In the genomic region with DNA sequence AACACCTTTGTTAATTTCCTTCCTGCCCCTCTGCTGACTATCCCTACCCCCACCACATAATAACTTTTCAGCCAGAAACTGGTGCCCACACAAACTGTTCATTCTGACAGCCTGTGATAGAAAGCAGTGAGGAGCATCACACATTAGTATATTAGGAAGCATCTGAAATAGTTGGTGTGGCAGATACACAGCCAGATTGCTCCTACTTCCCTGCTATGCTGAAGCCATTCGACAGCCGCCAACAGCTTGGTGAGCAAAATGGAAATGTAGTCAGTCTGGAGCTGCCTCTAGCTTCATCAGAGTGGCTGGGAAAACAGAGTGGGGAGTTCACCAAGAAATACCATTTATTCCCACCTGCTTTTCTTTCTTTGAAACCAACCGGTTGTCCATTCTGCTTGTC, we compare ENCODE assay signal across 32 mouse cellular contexts.
A peak's percentile ranks its signal among the peaks of the same experiment; 100 is the strongest.
DNase-seq lines count a peak whose midpoint lies in the region; ATAC-seq lines count a peak whose summit lies in the region.
"Had no signal": no experiment of that assay in that cellular context is flagged by ENCODE, and none has a peak within 500 bp of the region (broad histone marks: within the 10 kb centered on the region; RNA-seq: fewer than 3 reads in every experiment).

No protein-coding gene starts in this region.

- H3K9me3 ChIP-seq in intestine, embryonic 16.5 days (ENCODE audit: control insufficient read depth, low read length) = no peaks in the 10 kb centered on the region
- H3K9me3 ChIP-seq: embryonic facial prominence, embryonic 10.5 days; embryonic facial prominence, embryonic 15.5 days; G1E; kidney, embryonic 15.5 days; limb, embryonic 13.5 days; lung, embryonic 15.5 days; midbrain, embryonic 12.5 days; neural tube, embryonic 12.5 days had no signal

- H3K36me3 ChIP-seq in intestine, embryonic 16.5 days (ENCODE audit: control insufficient read depth, insufficient read depth, low read length) = no peaks in the 10 kb centered on the region
- H3K36me3 ChIP-seq: embryonic facial prominence, embryonic 10.5 days; embryonic facial prominence, embryonic 15.5 days; G1E; kidney, embryonic 15.5 days; limb, embryonic 13.5 days; lung, embryonic 15.5 days; midbrain, embryonic 12.5 days; neural tube, embryonic 12.5 days had no signal

- H3K4me3 ChIP-seq in intestine, embryonic 16.5 days (ENCODE audit: low read length) = no peak overlapping the region
- H3K4me3 ChIP-seq: embryonic facial prominence, embryonic 10.5 days; embryonic facial prominence, embryonic 15.5 days; kidney, embryonic 15.5 days; limb, embryonic 13.5 days; lung, embryonic 15.5 days; midbrain, embryonic 12.5 days; myocyte; neural tube, embryonic 12.5 days had no signal

- 85% methylated on average over 3 of the region's 3 CpGs for WGBS in intestine, embryonic 16.5 days

- no peak overlapping the region for H3K9ac ChIP-seq in intestine, embryonic 16.5 days (ENCODE audit: low read depth, low read length)
- H3K9ac ChIP-seq: embryonic facial prominence, embryonic 15.5 days; hindbrain, embryonic 14.5 days; kidney, embryonic 15.5 days; limb, embryonic 13.5 days; lung, embryonic 15.5 days; midbrain, embryonic 12.5 days; neural tube, embryonic 12.5 days had no signal

- H3K27me3 ChIP-seq in intestine, embryonic 16.5 days (replicated peaks; ENCODE audit: control insufficient read depth, insufficient read depth, low read length) = 0 out of 2 replicates have a peak, but pooled peaks cover 3% of the 10 kb centered on the region
- H3K27me3 ChIP-seq: embryonic facial prominence, embryonic 15.5 days; lung, embryonic 15.5 days; neural tube, embryonic 12.5 days had no signal

- ATAC-seq in erythroblast, adult 5-6 weeks (replicated peaks; ENCODE audit: low FRiP score, poor library complexity, severe bottlenecking) = no peak
- no peak for ATAC-seq in intestine, embryonic 16.5 days
- ATAC-seq: inflammation-experienced regulatory T-cells, adult 6 months had no signal

- H3K4me1 ChIP-seq in intestine, embryonic 16.5 days (ENCODE audit: control insufficient read depth, insufficient read depth, low read length) = no peaks in the 10 kb centered on the region
- H3K4me1 ChIP-seq: embryonic facial prominence, embryonic 10.5 days; embryonic facial prominence, embryonic 15.5 days; kidney, embryonic 15.5 days; limb, embryonic 13.5 days; lung, embryonic 15.5 days; midbrain, embryonic 12.5 days; neural tube, embryonic 12.5 days had no signal

- H3K27ac ChIP-seq in intestine, embryonic 16.5 days (ENCODE audit: low read length) = no peak overlapping the region
- H3K27ac ChIP-seq: embryonic facial prominence, embryonic 10.5 days; embryonic facial prominence, embryonic 15.5 days; hindbrain, embryonic 14.5 days; kidney, embryonic 15.5 days; limb, embryonic 13.5 days; lung, embryonic 15.5 days; midbrain, embryonic 12.5 days; neural tube, embryonic 12.5 days; stomach, postnatal 0 days had no signal

- no peak overlapping the region for H3K4me2 ChIP-seq in intestine, embryonic 16.5 days (ENCODE audit: low read depth, low read length)
- H3K4me2 ChIP-seq: embryonic facial prominence, embryonic 15.5 days; heart, embryonic 11.5 days; hindbrain, embryonic 14.5 days; kidney, embryonic 15.5 days; limb, embryonic 13.5 days; liver, embryonic 11.5 days; lung, embryonic 15.5 days; midbrain, embryonic 12.5 days; neural tube, embryonic 12.5 days had no signal

- DNase-seq in cerebellum, postnatal 14 days = peak; percentile 7 to 18
- DNase-seq in cerebellum, adult 11 months = no peak
- peak; percentile 12 for DNase-seq in layer of hippocampus, adult 11-12 months (ENCODE audit: low spot score)
- no peak for DNase-seq in layer of hippocampus, postnatal 25 days (ENCODE audit: extremely low spot score in 1 of 2, low spot score in 1 of 2)
- peak; percentile 17 for DNase-seq in layer of hippocampus, adult 9-10 months (ENCODE audit: low spot score)
- DNase-seq: adrenal gland, adult 8-10 months; cerebellum, adult 11-12 months; gastrocnemius, postnatal 25 days; heart, adult 11 months; heart, postnatal 36 days; kidney, adult 18-20 months; kidney, postnatal 25 days; lung, postnatal 36 days; right cerebral cortex, postnatal 4 days; thymus, adult 18-20 months; thymus, postnatal 25 days had no signal

Comparison
In these comparisons a context has a peak if more than half of its experiments do, and no peak if none do; other contexts are left out.
1. DNase-seq: peak in cerebellum, postnatal 14 days (2 of 2), layer of hippocampus, adult 11-12 months (single experiment) and layer of hippocampus, adult 9-10 months (single experiment); none in cerebellum, adult 11 months (single experiment) and layer of hippocampus, postnatal 25 days (0 of 2).